Mouse (Mus musculus) kidney, postnatal 36 days (tissue): Measurements from ENCODE around the gene Fpgs.
A peak's percentile ranks its signal among the peaks of the same experiment; 100 is the strongest.

Source experiments
- DNase-seq, 2 experiments: peaks; one replicate each; pipeline ENCODE4 v3.0.0; 2021 to 2022; ENCODE audit warnings: mixed read lengths in 2 of 2

Gene Fpgs

DNA sequence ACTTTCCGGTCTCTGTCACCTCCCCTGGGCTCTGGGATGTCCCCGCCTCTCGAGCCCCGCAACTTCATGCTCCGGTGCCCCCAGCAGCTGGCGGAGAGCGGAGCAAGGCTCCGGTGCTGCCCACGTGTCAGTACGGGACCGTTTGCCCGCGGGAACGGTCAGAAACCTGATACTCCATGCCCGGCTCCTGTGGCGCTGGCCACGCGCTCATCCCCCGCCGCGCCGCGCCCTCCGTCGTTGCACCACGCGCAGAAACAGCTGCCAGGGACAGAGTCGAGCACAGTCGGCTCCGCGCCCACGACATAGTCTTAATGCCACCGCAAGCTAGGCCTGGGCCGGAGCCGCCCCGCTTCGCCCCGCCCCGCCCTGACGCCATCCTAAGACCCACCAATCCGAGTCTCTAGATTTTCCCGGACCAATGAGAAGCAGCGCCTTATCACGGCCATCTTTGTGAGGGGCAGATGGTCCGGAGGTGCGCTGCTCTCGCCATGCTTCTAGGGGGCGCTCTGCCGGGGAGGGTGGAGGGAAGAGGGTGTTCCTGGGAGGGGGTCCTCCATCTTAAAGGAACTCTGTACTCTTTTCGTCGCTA lies 10.0 kb downstream of the Fpgs start:
- peak; percentile 96 to 97 for DNase-seq

DNA sequence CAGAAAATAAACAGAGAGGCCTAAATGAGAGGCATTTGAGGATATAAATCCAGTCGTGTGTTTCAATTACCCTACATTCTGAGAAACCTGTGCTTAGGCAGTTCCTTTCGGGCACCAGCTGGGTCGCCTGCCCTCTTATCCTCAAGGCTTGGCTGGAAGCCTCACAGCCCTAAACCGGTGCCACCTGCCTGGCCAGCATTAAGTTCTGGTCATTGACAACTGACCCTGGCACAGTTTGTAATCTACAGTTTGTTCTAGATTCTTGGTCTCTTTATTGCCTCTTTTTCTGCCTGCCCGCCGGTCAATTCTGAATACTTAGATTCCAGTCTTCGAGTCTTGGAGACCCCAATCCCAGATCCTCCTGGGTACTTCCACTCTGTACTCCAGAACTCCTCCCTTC lies 10.7 kb downstream of the Fpgs start:
- DNase-seq = peak; percentile 67 to 72

DNA sequence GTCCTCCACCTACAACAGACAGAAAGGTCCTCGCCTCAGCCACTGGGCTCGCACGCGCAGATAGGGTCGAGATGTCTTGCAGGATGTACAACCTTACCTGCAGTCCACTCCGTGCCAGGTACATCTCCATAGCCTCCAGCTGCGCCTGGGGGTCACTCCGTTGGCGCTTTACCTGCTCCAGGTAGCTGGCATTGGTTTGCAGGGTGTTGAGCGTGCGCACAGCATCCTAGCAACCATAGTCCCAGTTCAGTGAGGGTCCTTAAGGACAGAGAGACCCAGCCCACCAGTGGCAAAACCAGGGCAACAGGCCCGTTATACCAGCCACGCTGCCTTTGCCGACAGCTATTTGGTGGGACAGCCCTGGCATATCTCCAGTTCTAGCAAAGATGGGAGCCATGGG lies 11.4 kb downstream of the Fpgs start:
- no peak for DNase-seq

DNA sequence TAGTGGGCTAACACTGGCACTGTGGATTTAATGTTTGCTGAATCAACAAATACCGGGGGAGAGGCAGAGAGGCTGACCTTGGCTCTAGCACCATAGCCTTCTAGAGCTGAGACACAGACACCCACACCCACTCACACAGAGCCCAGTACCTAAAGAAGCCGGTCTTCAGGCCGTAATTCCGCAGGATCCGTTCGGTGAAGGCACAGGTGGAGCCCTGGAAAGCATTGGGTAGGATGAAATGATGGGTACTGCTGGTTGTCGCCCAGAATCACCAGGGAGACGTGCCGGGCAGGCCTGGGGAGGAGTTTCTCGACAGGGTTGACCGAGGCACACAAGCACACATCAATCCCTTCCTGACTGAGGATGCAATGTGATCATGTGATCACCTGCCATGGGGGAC lies 12.9 kb downstream of the Fpgs start:
- DNase-seq = no peak

DNA sequence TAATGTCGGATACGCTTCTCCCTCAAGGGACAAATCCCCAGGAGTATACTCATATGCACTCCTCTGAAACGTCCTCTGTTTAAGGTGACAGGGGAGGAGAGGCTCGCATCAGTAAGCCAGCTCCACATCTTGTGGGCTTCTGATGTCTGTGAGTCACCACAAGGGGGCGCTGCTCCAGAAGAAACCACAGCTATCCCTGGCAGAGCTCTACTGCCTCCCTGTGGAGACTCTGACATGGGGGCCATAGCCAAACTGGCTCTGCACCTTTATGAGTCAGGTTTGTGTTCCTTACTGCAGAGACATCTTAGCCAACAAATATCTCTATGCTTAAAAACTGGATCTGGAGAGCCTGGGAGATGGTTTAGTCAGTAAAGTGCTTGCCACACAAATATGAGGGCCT lies 14.5 kb downstream of the Fpgs start:
- peak; percentile 91 to 96 for DNase-seq

DNA sequence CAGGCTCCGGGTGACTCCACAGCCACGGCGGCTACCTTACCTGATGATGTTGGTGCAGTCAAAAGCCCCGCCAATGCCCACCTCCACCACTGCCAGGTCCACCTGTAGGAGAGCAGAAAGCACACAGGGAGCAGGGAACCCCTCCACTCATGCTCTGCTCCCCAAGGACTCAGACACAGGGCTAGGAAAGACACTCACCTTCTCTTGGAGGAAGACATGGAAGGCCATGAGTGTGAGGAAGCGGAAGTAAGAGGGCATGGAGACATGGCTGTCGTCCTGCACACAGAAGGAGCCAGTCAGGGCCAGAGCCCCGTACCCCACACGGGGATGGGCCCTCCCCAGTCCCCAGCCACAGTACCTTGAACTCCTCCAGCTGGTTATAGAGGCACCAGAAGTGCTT lies 16.4 kb downstream of the Fpgs start:
- DNase-seq = no peak

DNA sequence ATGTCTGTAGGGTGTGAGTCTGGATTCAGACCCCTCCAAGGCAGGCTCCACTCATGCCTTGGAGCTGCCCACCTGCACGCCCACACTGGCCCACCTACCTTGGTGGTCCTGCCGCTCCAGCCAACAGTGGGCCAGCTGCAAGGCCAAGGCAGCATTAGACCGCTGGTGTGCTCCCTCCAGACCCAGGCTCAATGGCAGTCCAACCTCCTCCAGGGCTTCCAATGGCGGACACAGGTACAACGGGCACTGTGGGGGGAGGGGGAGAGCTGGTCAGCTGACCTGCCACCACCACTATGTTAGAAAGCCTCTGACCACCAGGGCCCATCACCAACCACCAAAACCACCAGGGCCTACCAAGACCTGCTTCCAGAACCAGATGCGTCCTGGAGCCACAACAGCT lies 17.3 kb downstream of the Fpgs start:
- no peak for DNase-seq

DNA sequence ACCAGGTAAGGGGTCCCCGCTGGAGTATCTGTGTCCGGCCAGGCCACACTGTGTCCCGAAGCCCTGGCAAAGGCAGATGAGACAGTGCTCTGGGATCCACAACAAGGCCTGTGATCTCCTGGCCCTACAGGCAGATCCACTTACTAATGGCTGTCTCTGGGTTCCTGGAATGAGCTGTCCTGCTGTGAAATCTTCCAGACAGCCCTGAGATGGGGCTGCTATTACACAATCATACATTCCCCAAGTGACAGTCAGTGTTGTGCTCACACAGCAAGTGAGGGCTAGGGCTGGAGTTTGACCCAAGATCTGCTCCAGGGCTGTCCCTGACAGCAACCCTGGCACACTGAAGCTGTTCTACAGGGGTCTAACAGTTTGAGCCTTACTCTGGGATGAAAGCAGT lies 18.1 kb downstream of the Fpgs start:
- DNase-seq = no peak

DNA sequence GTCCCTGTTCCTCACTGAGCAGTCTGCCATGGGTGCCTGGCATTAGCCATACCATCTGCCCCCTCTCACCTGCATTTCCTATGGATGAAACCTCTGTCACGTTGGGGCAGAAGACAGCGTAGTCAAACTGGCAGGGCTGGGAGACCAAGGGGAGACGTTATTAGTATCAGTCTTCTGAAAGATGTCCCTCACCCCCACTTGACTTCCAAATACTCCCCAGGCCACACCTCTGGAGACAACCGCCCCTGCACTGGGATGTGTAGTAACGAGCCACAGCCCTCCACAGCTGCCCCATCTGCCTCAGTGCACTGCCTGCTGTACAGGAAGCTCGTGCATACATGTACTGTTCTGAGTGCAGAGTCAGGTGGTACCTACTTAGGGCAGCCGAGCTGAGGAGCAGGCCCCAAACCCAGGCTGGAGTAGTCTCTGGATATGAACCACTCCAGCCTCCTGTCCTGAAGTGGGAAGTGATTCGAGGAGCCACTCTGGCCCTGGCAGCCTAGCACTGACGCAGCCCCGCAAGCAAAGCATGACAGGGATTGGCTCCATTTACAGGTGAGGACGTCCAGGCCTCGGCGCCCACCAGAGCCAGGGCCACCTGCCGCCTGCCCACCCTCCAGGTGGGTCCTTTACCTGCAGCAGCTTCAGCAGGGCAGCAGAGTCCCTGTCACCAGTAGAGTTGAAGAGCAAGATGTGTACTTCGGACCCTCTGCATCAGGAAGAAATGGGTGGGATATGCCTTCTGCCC lies 19.1 kb downstream of the Fpgs start:
- DNase-seq = no peak

DNA sequence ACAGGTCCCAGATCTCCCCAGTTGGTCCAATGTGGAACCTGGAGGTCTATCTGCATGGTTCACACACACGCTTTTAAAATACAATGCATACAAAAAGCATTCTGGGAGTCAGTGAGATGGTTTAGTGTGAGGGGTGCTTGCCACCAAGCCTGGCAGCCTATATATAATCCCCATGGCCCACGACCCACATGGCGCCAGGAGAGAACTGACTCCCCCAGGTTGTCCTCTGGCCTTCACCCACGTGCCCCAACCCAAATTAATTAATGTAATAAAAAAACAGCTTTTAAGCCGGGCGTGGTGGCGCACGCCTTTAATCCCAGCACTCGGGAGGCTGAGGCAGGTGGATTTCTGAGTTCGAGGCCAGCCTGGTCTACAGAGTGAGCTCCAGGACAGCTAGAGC lies 20.2 kb downstream of the Fpgs start:
- DNase-seq = no peak

DNA sequence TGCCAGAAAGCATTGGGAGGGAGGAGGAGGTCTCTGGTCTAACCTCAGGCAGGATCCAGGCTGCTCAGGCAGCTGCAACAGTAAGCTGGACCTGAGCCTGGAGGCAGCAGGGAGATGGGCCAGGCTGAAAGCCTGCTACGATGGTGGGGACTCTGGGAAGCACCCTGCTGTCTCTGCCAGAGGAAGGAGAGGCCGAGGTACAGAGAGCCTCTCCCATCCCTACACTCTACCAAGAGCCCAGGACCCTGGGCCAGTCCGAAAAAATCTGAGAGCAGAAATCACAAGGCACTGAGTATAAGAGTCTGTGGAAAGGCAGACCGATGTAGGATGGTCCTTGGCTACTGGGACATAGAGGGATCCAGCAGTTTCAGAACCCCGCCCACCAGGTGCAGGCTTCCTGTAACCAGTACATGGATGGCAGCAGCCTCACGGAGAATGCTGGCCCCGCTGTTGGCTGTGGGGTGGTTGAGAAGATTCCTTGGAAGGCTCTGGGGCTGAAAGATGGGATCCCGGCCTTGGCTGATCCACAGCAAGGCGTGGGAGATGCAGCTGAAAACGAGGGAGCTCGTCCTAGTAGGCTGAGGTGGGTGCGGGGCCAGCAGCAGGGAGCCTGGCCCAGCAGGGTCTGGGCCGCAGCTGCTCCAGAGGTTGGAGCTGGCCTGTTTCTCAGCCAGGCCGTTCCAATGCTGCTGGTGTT lies 21.1 kb downstream of the Fpgs start:
- DNase-seq = no peak

DNA sequence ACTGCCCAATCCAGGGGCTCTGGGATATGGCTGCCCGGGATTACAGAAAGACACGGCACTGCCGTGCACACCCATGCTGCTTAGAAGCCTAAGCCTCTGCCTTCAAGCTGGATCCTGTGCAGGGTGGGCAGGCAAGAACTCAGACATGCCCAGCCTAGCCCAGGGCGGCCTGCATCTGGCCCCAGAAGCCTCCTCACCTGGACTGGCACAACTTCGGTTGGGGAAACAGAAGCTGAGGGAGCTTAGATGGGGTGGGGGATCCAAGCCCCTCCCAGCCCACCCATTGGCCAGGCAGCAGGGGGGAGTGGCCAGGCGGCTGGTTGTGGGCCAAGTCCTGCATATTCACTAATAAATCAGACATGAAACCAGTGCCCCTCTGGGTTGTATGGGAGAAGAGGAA lies 22.2 kb downstream of the Fpgs start:
- DNase-seq = no peak

DNA sequence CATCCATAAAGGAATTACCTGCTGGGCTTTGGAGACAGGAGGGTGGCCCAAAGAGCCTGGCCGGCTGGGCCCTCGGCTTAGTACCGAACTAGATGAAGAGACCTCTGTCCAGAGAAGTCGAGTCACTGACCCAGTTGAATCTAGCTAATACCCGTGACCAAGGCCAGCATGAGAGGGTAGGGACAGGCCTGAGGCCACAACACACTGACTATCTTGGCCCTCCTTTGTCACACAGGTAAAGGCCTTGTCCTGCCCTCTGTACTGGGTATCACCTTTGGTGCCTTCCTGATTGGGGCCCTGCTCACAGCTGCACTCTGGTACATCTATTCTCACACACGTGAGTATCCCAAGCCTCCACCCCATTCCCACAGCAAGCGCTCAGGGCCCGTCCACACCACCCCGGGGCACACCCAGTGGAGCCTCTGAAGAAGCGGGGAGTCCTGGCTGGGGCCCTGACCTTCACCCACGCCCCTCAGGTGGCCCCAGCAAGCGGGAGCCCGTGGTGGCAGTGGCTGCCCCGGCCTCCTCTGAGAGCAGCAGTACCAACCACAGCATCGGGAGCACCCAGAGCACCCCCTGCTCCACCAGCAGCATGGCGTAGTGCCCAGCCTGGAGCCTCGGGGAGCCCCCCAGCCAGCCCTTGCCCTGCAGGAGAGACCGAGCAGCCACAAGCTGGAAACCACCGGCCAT lies 22.8 kb downstream of the Fpgs start:
- no peak for DNase-seq

DNA sequence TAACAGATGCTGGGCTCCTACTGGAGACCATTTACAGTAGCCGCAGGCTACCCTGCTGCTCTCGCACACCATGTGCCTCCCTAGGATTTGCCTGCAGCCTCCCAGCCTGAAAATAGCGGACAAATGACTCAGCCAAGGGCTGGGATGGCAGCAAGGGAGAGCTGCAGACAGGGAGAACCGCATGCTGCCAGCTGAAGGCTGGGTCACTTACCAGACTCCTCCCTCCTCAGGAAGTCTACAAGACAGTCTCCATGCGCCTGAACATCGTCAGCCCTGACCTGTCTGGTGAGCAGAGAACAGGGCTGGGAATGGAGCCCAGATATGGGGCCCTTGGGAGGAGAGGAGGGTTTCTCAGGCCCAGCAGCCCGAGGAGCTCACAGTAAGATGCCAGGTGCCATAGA lies 23.9 kb downstream of the Fpgs start:
- DNase-seq = peak; percentile 48 to 63

DNA sequence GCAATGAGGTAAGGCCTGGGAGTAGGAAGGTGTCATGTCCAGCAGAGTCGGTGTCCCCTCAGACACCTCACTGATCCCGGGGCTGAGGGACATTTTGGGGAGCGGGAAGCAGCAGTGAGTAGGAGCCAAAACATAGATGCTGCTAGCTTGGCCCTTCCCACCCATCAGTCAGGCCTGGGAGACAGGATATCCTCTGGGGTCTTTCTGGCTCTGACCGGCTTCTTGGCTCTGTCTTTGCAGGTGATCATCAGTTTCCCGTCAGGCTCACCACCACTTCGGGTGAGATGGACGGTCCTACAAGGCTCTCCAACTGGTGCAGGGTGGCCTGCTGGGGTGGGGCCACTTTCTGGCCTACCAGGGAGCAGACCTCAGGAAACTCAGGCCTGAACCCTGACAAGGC lies 26.3 kb downstream of the Fpgs start:
- DNase-seq = peak; percentile 28 to 47

DNA sequence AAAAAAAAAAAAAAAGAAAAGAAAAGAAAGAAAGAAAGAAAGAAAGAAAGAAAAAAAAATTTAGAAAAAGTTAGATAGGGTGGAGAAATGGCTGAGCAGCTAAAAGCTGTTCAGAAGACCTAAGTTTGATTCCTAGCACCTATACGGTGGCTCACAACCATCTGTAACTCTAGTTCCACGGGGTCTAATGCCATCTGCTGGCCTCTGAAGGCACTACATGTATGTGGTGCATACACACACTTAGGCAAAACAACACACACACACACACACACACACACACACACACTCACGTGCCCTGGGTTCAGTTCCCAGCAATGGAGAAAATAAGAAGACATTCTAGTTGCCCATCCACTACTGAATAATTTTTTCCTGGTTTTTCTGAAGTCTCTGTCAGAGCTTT lies 27.1 kb downstream of the Fpgs start:
- no peak for DNase-seq

DNA sequence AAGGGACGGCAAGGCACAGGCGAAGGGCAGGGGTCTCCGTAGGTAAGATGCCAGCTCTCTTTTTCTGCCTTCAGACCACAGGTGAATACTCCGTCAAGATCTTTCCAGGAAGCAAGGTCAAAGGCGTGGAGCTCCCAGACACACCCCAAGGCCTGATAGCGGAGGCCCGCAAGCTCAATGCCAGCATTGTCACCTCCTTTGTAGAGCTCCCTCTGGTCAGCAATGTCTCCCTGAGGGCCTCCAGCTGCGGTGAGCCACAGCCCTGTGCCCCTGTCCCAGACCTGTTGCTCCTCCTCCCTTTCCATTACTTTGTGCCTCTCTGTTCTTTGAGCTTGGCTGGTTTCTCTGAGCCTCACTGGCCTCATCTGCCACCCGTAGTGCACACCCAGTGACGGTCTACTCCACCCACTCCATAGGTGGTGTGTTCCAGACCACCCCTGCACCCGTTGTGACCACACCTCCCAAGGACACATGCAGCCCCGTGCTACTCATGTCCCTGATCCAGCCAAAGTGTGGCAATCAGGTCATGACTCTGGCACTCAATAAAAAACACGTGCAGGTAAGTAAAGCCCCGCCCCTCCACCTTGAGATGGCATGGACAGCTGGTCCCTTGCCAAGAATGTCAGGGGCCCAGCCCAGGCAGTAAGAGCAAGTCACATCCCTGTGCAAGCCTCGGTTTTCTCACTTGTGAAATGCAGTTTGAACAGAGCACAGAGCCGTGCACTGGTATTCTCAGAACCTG lies 30.6 kb downstream of the Fpgs start:
- peak; percentile 42 to 51 for DNase-seq

DNA sequence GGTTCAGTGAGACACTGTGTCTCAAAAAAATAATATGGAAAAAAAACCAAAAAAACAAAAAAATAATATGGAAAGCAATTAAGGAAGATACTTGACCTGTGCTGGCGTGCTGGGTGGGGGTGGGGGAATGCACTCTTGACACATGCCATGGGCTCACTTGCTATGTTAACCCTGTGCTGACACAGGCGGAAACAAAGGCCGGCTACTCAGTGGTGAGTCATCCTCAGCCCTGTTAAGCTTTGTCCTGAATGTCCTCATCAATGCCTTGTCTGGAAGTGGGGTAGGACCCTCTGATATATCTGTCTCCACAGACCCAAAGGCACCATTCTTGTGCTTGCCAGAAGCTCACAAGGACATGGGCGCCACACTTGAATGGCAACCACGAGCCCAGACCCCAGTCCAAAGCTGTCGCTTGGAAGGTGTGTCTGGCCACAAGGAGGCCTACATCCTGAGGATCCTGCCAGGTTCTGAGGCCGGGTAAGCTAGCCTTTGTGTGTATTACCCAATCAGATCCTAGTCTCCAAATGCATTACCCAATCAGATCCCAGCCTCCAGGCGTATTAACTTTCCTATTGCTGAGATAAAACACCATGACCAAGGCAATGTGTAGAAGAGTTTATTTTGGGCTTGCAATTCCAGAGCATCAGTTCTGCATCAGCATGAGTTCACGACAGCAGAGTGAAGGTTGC lies 31.9 kb downstream of the Fpgs start:
- DNase-seq = no peak

DNA sequence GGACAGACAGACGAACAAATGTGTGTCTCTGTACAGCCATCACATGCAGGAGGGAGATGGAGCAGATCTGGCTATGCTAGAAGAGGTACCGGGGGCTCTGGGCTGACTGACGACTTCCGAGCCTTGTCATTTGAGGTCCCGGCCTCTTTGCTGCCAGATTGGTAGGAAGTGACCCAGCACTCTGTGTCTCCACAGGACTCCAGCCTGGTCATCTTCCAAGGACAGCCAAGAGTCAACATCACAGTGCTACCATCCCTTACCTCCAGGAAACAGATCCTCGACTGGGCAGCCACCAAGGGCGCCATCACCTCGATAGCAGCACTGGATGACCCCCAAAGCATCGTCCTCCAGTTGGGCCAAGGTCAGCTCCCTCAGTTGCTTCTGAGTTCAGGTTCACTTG lies 32.8 kb downstream of the Fpgs start:
- DNase-seq = peak in 1 of 2 experiments; percentile 38

DNA sequence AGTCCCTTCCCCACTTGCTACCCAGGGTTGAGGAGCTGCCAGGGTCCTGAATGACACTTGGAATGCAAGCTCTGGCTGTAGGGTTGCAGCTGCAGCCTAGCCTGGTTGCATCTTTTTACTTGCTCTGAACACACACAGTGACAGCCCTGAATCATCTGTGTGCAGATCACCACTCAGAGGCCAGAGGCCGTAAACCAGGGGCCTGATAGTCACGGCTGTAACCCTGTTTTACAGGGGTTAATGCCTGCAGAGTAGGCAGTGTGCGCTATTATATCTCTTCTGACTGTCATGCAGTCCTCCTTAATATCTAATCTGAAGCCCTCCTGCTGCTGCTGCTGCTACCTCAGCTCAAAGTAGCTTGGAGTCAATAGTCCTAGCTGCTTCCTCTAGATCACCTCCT lies 34.1 kb downstream of the Fpgs start:
- no peak for DNase-seq

DNA sequence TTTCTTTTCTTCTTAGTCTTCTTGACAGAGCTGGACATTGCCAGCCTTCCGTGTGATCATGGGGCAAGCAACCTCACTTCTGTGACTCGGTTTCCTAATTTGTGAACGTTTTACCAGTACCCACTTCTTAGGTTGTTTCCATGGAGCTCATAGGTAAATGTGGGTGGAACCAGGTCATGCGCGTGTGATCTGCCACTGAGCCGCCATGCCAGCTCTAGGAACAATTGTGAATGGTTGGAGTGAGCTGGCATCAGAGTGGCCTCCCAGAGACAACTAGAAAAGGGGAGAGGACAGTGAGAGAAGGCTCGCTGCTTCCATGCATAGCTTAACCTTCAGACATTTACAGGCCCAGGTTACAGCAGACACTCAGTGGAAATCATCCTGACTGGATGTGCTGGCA lies 35.8 kb downstream of the Fpgs start:
- no peak for DNase-seq

DNA sequence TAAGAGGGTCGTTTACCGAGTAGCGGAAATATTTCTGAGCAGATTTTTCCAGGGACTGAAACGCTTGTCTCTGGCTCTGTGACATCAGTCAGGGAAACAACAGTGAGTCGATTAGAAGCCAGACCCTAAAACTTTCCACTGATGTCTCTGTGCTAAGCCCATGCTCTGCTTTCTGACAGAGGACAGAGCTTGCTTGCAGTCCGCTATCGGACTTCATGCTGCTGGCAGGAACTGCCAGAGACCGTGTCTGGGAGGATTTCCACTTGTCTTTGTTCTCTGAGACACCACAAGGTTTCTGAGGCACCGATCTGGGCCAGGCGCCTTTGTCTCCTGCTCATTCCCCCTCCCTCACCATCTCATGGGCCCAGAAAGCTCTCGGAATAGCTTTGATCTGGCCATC lies 36.2 kb downstream of the Fpgs start:
- DNase-seq = peak in 1 of 2 experiments; percentile 42
